Mouse (Mus musculus) gastrocnemius, postnatal 10 days (tissue): ENCODE results near the gene Hmbs. TPM values are rescaled to one million over a fixed set of nuclear protein-coding genes. Genes with fewer than 3 reads are reported as not detected.
"Not testable (repeated sequence)": the region's sequence is repeated elsewhere in the genome, so short reads cannot be mapped to it uniquely, and the experiment has no call there.

ENCODE experiments used
- DNase-seq: peaks from one replicate; pipeline ENCODE4 v3.0.0; 2021; ENCODE audit warnings: mixed read lengths
- total RNA-seq, 2 experiments: library from RNA; stranded (reverse); gene quantifications; 2 replicates each; pipeline ENCODE4 v1.2.3; 2021

Gene Hmbs
- total RNA-seq, 2 experiments from 2014 or later, result 29.2 to 31.0 TPM

DNA sequence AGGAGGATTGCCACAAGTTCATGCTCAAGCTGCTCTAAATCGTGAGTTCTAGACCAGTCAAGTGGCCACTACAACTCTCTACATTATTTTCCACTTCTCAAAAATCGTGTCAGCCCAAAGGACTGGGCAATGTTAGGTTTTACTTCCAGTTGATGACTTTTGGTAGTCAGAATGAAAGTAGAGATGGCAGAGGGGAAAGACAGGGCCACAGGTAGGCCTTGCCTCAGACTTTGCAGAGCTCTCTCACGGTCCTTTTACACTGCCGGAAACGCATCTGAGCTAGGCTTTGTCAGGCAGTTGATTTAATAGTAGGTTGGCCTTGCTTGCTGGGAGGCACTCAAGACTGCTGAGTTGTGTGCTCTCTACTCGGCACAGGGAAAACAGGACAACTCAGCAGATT, 19.9 kb downstream of the Hmbs start:
- no peak for DNase-seq

DNA sequence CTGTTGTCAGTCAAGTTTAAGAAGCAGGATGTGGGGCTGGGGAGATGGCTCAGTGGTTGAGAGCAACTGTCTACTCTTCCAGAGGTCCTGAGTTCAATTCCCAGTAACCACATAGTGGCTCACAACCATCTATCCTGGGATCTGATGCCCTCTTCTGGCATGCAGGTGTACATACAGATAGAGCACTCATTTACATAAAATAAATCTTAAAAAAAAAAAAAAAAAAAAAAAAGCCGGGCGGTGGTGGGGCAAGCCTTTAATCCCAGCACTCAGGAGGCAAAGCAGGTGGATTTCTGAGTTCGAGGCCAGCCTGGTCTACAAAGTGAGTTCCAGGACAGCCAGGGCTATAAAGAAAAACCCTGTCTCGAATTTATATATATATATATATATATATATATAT, 20.4 kb downstream of the Hmbs start:
- not testable (repeated sequence) for DNase-seq

DNA sequence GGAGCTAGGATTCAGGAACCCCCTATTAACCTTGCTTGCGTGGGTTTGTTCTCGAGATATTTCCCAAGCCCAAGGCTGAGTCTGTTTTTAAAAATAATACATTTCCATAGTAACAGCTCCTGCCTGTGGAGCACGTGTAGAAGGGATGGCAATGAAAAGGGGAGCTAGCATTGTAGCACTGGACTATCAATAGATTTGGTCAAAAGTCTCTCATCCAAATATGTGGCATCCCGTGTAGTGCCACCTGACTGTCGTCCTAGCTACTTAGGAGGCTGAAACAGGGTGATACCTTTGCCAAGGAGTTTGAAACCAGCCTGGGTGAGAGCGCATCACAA, 23.3 kb downstream of the Hmbs start:
- no peak for DNase-seq

DNA sequence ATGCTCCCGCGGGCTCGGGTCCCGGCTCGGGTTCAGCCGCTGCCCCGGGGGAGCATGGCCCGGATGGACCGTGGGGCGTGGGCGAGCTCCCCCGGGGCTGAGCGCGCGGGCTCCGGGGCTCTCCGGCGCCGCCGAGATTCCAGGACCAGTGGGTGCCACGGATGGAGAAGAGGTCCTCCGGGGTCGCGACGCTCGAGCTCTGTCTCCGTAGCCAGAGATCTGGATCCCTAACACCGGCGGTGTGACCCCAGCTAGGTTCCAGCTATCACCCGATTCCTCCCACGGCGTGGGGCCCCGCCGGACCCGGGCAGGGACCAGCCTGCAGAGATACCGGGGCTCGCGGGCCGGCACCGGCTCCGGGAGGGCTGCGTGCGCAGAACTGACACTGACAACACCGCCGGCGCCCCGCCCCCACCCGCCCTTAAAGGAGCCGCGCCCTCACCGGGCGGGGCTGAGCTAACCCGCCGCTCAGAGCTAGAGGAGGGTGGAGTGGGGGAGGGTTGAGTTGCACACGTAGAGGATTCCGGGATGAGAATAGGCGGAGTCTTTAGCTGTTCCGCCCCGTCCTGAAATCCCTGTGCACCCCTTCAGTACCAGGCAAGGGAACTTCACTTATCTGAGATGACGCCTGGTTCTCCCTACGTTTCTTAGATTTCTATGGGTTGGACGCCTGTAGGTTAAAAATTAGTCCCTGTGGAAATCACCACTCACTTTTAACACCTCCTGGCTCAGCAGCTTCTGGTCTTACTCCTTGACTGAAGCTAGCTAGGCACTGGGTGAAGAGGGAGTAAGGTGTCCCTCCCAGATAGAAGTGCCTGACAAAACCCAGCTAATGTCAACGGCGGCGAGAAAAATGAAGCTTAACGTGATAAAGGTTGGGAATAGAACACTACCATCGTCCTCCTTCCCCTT, 23.9 kb downstream of the Hmbs start, which contains the start of gene C2cd2l:
C2cd2l (minus strand) TSS at position 399 of the 912 bp plus-strand sequence.
- DNase-seq, result peak; percentile 85

DNA sequence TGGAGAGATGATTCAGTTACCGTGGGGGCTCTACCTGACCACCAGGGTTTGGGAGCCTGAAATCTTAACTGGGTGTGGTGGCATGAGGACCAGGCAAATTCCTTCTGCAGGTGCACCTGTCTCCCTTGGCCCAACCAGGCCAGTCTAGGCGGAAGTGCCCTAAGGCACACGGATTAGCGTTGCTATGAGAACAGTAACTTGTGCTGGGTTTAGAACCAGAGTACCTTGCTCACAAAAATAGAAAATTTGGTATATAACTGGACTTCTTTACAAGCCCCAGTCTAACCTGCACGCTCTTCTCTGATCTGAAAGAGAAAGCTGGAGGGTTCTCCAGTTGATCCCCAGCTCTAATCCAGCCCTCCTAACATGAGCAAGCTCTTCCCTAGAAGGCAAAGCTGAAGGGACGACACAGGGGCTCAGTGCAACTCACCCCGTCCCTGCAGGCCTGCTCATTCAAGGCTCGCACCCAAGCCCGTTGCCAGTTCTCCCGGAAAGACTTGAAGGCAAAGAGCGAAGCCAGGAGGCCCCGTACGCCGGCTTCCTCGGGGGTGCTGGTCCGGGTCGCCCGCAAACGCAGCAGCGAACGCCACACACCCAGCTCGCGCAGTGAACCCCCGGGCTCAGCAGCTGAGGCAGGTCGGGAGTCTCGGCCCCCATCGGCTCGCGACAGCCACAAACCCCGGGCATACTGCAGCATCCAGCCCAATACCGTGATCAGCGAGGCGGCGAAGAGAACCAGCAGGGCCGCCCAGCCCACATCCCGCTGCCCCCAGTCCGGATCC, 24.7 kb downstream of the Hmbs start:
- DNase-seq, result peak; percentile 49

DNA sequence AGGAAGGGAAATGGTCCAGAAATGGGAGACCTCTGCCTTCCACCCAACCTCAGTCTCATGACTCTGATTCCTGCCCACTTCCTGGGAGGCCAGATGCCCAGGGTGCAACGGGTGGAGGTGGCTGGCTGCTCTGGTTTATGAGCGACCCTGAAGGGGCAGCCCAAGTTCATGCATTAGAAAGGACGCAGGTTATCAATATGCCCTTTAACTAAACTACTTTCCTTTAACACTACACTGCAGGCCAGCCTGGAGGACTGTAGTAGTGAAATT, 25.3 kb downstream of the Hmbs start:
- no peak for DNase-seq

DNA sequence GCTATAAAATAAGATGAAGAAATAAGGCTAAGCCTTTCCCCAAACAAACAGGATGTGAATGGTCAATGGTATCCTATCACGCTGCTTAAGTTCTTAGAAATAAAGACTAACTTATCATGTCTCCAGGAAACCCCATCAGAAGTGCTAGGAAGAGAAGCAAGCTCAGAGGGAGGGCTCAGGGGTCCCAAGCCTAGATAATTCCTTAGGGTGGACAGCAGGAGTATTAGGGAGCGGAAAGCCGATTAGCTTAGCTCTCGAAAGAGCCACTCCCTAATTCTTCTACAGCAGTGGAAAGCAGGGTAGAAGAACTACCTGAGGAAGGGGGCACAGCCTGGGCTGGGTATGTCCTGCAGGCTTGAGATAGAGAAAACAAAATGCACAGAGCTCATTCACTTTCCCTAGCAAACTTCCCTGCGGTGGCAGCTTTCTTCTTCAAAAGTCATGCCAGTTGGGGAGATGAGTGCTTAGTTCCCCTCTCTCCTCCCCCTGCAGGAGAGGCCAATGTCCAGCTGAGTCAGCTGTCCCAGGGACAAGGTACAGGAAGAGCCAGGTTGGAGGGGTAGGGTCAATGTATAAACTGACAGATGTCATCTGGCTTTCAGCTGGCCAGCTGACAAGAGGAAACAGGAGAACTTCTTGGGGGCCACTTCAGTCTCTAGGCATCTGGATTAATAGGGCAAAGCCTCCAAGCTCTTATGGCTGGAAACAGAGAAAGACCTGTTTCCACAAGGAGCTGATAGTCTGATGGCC, 25.8 kb downstream of the Hmbs start:
- no peak for DNase-seq

DNA sequence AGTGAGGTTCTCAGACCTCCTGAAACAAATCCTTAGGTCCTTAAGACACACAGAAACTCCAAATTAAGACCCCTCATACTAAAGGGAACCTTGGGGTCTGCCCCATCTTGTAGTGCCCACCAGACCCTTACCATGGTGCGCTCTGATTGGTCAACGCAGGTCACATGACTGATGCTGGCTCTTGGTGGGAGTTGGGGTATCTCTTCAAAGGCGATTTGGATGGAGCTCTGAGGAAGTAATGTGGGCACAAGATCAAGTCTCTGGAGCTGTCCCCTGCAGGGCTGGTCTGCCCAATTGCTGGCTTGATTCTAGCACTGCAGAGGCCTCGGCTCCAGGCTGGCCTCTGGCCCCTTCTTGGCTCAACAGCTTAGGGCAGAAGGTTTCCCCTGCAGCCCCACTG, 26.6 kb downstream of the Hmbs start:
- no peak for DNase-seq

DNA sequence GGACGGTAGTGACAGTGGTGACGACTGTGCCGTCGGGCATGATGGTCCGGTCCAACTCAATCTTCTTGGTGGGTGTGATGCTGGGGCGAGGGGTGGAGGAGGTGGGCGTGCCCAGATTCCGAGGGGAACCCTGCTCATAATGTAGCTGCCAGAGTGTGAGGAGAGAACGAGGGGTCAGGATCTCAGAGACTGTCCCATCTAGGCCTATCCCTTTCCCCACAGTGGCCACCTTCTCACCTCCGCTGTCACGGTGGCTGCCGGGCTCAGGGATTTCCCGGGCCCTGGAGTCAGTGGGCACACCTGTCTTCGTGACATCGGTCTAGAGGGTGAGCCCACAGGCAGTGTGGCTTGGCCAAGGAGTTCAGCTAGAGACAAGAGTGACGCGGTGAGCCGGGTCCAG, 29.1 kb downstream of the Hmbs start:
- no peak for DNase-seq

DNA sequence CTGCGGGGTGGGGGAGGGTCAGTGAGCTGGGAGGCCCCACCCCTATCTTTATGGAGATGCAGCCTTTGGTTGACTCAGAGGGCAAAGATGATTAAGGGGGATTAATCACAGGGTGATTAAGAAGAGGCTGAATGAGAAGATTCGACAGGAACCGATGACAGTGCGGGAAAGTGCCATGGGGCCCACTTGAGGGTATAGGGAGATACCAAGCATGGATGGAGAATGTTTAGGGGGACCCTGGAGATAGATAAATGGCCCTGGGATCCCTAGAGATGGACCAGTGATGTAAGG, 29.8 kb downstream of the Hmbs start:
- no peak for DNase-seq

DNA sequence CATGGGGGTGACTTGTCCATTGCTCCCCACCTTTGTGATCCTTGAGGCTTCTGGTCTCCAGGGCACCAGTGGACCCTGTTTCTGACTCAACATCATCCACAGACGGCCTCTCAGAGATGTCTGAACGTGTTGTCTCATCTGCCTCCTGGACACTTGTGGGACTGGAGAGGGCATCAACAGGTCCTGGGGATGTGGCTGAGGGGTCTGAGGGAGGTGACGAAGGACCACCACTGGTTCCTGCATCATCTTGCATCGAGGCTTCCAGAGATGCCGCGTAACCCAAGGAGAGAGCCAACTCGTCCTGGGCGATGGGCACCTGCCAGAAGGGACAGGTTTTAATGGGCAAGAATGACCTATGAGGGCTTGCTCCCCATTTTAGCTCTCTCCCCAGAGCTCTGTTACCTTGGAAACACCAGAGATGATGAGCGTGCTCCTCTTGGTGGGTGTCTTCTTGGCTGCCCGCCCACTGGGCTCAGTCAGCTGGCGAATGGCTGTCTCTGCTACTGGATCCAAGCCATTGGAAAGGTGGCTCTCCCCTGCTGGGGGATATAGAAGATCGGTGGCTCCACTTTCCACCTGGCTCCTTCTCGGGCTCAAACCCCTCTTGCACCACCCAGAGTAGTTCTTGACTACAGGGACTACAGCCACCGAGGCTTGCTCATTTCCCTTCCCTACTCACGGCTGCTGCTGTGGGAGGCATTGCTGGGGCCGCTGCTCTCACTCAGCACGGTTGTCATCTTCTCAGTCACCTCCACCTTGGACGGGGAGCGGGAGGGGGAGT, 30.4 kb downstream of the Hmbs start:
- no peak for DNase-seq

DNA sequence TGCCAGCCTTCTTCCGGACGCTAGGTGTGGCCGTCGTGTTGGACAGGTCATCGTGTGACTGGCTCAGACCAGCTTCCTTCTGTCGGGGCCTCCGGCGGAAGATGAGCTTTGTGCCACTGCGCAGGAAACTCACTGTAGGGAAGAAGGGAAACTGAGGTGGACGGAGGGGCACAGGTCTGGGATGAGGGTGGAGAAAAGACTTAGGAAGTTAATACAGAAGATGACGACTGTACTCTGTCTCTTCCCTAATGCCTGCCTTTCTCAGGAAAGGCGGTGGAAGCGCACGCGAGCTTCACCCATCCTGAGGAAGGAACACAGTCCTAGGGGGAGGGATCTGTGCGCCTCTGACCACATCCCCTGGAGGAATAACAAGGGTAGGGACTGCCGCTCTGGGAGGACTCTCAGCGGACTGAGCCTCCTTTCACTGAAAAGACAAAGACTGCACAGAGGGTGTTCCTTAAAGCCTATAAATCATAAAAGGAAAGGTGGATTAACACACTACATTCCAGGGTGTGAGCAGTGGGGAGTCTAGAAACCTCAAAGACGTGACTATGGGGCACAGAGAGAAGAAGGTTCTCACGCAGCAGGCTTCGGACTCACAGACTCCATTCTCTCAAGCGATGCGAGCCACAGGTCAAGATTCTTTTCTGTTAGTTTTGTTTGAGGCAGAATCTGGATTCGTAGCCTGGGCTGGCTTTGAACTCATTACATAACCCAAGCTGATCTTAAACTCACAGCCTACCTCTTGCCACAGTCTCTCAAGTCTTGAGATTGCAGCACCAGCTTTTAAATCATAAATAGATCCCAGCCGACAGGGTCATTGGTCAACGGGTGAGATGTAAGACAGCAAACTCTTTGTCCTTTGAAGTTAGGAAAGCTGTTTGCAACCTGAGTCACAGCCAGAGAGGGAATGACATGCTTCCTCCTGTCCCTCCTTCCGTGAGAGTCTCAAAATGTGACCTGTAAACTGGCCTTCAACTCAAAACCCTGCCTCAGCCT, 32.6 kb downstream of the Hmbs start:
- no peak for DNase-seq

DNA sequence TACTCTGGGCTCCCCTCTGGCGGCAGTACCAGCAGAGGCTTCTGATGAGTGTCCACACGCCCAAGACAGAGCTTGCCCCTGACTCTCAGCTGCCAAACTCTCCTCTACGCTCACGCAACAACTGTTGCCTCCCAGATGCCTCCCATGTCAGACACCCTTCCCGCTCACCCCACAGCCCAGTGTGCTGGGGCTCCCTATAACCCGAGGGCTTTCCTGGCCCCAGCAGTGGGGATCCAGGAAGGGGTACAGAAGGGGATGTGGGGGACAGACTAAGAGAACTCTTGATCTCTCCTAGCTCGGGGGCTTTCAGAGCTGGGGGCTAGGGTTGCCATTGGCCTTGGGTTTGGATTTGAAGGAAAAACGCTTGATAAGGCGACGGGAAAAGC, 33.3 kb downstream of the Hmbs start:
- no peak for DNase-seq

DNA sequence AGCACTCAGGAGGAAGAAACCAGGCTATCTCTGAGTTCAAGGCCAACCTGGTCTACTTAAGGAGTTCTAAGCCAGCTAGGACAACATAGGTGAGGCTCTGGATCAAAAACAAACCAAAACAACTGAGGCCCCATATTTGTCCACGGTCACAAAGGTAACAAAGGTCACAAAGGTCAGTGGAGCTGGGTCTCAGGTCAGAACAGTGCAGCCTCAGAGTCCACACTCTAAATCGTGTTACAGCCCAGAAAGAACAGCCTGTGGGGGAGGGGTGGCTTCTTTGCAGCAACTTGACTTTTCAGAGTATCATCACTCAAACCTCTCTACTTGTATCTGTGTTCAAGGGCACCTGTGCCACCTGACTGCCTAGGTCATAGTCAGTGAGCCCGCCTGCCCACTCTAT, 34.3 kb downstream of the Hmbs start:
- no peak for DNase-seq

DNA sequence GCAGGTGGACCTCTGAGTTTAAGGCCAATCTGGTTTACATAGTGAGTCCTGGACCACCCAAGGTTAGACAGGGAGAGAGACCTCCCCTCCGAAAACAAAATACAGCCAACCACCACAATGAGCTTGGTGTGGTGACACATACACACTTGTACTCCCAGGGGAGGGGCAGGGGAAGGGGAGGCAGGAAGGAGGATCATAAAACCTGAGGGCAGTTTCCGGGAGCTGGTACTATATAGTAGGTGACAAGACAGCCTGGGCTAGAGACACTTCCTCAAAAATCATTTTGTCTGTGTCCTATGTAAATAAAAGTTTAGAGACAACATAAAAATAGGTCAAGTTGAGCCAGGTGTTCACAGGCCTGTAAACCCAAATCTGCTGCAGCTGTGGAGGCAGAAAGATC, 36.8 kb downstream of the Hmbs start:
- DNase-seq, result no peak

DNA sequence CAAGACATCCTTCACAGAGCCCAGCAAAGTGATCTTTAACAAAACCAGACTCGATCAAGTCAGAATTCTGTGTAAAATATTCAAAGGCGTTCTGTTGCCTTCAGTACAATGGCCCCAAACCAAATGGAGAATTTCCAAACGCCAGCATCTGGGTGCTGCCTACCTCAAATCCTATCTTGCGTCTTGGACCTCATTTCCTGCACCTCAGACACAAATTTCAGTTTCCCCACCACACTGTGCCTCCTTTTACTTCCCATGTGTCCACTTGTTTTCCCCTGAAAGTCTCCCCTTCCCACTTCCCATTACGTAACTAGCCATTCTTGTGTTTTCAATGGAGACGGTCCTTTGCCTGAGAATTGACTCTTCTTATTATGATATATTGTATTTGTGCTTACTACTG, 37.5 kb downstream of the Hmbs start:
- DNase-seq, result no peak

DNA sequence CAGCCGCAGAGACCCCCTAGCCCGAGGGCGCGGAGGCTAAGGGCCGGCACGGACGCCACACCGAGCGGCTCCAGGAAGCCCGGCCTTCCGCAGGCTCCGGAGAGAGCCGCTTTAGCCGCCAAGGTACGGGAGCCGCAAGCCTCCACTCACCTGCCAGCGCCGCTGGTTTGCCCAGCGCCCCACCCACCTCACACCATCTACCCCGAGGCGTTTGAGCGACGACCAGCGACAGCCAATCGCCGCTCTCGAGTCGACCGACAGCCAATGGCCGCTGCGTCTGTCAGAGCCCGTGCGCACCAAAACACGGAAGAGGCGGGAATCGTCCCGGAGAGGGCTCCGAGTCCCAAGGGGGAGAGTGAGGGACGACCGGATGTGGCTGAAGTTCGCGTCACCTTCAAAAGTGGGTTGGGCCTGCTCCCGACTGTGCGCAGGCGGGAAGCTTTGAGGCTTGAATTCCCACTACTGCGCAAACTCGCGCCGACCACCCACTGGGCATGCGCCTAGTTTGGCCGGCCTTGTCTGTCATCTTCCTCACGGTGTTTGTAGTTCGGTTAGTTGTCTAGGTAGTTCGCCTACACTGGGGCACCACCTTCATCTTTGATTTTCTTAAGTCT, 38.5 kb downstream of the Hmbs start, which contains the start of gene Hinfp:
Hinfp (minus strand) TSS at position 206 of the 614 bp plus-strand sequence.
- DNase-seq, result peak; percentile 92

DNA sequence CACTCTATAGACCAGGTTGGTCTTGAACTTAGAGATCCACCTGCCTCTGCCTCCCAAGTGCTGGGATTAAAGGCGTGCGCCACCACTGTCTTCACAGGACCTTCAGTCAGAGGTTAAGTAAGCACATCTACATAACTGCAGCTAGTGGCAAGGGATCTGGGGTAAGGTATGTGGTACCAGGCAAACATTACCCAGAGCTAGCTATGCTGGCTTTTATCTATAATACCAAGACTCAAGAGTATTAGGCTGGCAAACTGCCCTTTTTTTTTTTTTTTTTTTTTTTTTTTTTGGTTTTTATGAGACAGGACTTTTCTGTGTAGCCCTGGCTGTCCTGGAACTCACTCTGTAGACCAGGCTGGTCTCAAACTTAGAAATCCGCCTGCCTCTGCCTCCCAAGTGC, 44.0 kb downstream of the Hmbs start:
- DNase-seq, result not testable (repeated sequence)

DNA sequence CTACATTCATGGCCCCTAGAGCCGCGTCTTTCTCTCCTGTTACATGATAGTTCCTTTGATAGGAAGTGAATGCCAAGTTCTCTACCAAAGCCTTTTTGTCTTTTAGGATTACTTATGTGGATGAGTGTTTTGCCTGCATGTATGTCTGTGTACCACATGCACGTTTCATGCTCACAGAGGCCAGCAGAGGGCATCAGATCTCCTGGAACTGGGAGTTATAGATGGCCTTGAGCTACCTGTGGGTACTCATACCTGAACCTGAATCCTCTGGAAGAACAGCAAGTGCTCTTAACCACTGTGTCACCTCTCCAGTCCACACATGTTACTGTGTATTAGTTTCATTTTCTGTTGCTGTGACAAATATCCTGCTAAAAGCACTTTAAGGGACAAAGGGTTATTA, 51.5 kb downstream of the Hmbs start:
- no peak for DNase-seq

DNA sequence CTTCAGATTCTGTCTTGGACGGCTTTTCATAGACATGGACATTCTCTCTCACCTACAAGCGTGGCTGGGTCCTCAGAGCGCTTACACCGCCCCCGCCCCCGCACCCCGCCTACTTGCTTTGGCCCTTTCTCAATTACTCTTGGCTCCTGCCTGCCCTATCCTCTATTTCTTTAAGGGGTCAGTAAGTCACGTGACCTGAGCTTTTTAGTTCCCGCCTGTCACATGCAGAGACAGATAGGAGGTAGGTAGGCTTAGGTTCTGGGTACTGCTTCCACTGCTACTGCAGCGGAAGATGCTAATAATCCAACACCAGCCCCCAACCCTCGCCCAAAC, 55.1 kb downstream of the Hmbs start:
- no peak for DNase-seq
